Mouse (Mus musculus) embryonic stem cell, embryonic (primary cell): ENCODE measurements around the gene Mrps30.
"Not testable (repeated sequence)": the region's sequence is repeated elsewhere in the genome, so short reads cannot be mapped to it uniquely, and the experiment has no call there.

ENCODE experiments used
- CTCF ChIA-PET, 4 experiments: fragments of 300-600 bp in 2 of 4; fragments of 350-600 bp in 2 of 4; sonication (Branson Sonifier 250); formaldehyde crosslinking; loops; one replicate each; lab custom pipeline; 2022; ENCODE audit warnings: inconsistent platforms in 2 of 4; lab: Charles Lee
- POLR2A ChIA-PET, 4 experiments: fragments of 300-600 bp in 2 of 4; fragments of 350-600 bp in 2 of 4; sonication (Branson Sonifier 250); formaldehyde crosslinking; loops; one replicate each; lab custom pipeline; 2022; ENCODE audit warnings: antibody characterized with exemption in 4 of 4, inconsistent platforms in 1 of 4; lab: Charles Lee

Gene Mrps30

DNA sequence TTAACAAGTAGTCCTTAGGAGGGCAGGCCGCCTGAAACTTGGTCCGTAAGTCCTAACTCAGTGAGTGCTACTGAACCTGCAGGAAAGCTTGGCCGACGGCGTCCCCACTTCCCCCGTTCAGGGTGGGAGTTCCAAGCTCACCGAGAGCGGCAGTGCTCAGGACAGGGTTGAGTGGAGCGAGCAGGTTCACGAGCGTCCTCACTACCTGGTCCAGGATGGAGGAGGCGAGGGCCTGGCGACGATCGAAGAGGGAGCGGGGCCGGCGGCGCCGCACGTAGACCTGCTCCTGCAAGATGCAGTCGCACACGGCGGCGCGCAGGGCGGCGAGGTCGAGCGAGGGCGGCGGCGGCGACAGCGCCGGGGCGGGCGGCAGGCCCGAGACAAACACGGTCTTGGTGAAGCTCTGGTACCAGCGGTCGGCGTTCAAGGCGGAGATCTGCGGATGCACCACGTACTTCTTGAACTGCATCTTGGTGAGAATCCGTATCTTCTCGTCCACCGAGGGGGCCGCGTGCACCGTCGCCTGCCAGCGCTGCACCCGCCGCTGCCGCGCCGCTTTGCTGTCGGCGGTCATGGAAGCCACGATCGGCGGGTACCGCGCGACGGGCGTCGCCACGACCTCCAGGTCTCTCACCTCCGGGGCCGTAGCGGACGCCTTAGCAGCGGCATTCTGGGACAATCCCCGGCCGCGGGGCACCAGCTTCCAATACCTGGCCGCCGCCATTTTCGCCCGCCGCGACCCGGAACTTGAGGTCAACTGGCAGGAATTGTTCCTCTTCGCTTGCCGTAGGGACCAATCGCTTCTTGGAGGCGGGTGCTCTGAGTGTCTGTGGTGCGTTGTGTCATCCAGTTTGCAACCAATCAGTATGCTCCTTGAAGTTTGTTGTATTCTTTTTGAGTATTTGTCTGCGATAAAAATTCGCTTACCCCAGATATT lies at the start of gene Mrps30, which contains the start of gene B430218F22Rik:
TSS of gene Mrps30 (minus strand) at position 742 of the 937 bp plus-strand sequence.
TSS of gene B430218F22Rik (plus strand) at position 120 of the 937 bp plus-strand sequence.
- CTCF ChIA-PET, result no interaction called here
- POLR2A ChIA-PET, result interaction anchor here in 2 of 4 experiments (0.7 to 1.8 kb wide), 8 partner anchors 11 to 1020 kb away, joined by 3 to 12 read pairs (median 3); no protein-coding TSS in a partner anchor

DNA sequence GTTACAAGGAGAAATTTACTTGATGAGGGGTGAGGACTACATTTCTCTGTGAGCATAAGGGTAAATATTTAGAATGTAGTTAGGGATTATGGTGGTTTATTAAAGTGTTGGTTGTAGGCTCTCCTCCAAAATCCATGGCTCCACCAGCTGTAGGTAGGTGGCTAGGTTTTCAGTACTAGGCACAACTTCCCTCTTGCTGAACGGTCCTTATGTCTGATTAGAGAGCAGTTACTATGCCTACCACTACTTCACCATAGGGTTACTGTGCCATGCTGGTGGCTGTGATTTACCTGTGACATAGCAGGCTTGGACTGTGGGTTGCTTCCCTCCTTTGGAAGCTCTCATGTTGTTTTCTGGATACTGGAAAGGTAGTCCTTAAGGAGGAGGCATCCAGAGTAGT lies 33.8 kb upstream of the Mrps30 start:
- ChIA-PET POLR2A (no interaction called here), CTCF (no interaction called here)

DNA sequence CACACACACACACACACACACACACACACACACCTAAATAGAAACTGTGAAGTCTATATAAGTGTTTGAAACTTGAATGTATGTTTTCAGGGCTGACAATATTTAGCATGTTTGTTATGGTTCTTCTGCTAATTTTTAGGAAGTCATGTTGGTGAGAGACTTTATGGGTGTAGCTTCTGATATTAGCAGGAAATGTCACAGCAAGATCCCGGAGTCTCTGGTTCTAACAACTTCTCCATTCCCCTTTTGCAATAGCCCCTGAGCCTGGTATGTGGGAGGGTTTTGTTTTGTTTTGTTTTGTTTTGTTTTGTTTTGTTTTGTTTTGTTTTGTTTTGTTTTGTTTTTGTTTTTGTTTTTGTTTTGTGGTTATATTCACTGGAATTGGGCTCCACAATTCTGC lies 33.4 kb upstream of the Mrps30 start:
- ChIA-PET POLR2A (no interaction called here), CTCF (no interaction called here)

DNA sequence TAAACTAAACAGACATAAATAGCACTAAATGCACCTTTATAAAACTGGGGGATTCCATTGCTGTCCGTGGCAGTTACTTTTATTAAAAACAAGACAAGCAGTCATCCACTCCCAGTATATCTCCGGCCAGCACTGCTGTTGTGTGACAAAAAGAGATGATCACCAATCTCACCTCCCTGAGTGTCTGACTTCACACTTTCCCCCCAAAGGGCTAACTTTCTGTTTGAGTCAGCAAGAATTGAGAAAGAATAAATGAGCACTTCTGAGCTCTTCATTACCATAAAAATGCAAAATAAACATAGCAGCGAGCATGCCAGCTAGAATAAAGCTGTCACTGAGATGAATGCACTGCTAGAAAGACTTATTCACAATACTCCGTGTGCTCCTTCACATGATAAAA lies 31.1 kb upstream of the Mrps30 start:
- CTCF ChIA-PET, result no interaction called here
- POLR2A ChIA-PET, result no interaction called here

DNA sequence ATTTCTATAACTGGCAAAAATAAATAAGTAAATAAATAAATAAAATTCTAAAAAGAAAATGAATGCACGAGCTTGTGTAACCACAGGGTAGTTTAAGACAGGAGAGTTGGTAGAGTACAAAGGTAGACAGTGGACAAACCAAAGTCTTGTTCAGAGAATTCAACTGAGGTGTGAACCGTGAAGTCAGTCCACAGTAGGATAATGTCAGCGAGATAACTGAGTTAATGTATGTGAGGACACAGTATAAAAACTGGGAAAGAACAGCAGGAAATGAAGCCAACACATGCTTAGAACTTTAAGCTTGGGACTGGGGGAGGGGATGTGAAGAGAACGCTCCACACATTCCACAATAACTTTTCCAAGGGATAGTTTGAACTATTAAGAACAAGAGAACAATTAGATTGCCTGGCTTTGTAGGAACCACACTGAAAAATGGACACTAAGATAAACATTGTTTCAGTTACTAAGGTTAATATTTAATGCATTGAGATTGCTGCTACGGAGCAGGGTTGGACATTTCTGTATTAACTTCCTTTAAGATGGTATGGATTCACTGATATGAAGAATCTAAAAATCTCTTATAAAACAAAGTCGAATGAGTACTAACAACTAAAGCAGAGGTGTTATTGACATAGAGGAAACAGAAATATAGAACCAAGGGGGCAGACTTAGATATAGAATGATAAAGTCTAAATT lies 24.4 kb upstream of the Mrps30 start:
- ChIA-PET CTCF (interaction anchor here in 1 of 4 experiments (0.6 kb wide), 1 partner anchor 735 kb away, joined by 3 read pairs; no protein-coding TSS in a partner anchor), POLR2A (no interaction called here)

DNA sequence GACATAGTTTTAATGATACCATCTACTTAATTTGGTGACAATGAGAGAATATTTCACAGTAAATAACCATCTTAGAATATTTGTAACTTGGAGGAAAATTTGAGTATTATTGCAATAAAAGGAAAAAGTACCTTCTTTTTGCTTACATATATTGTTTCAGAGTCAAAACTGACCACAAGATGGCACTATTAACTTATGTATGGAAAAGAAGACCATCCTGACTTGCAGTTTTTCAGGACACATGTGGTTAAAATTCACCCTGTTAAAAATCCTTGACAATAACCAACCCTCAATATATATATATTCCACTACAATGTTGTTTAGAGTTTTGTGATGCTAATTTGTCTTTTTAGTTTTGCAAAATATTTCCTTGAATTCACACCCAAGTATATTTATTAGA lies 16.5 kb upstream of the Mrps30 start:
- CTCF ChIA-PET, result interaction anchor here in 1 of 4 experiments (1.2 kb wide), 1 partner anchor 938 kb away, joined by 5 read pairs; no protein-coding TSS in a partner anchor
- POLR2A ChIA-PET, result interaction anchor here in 1 of 4 experiments (1.4 kb wide), 1 partner anchor 17 kb away, joined by 3 read pairs; the partner anchor contains the start of genes B430218F22Rik and Mrps30

DNA sequence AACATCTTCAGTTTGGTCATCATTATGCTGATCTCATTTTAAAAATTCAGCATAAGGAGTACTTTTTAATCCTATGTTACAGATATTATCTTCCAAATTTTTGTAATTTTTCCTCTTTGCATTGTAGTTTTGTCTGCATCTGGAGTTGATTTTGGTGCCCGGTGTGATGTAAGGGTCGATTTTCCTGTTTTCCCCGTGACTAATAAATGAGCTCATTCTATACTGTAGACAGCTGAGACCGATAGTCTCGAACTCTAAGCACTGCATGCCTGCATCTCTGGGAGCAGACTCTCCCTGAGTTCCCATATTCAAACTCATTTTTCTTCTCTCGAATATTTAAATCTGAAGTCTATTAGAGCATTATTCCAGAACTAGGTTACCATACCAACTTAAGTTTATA lies 13.3 kb upstream of the Mrps30 start:
- ChIA-PET POLR2A (no interaction called here), CTCF (no interaction called here)

DNA sequence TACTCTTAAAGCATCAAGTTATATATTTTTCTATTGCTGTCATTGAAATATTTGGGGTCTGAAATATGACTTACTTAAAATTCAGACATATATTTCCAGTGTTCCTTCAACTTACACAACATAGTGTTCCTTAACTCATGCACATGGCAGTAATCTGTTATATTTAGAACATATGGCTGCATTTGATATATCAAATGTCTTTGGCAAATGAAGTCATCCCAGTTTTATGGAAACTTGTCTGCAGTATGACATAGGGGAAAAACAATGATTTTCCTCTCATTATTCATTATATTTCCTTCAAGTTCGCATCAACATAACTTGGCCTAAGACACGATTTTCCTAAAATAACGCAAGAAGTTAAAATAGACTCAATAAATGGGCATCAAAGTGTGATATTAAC lies 8.8 kb upstream of the Mrps30 start:
- ChIA-PET POLR2A (no interaction called here), CTCF (no interaction called here)

DNA sequence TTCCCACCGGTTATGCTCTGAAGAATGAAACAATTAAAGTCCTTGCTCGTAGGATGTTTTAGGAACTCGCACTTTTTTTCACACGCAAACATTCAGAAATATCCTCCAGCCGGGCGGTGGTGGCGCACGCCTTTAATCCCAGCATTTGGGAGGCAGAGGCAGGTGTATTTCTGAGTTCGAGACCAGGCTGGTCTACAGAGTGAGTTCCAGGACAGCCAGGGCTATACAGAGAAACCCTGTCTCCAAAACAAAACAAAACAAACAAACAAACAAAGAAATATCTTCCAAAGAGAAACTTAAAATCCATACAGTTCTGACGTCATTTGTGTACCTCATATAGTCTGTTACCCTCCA lies 373 bp upstream of the Mrps30 start:
- CTCF ChIA-PET, result not testable (repeated sequence)
- POLR2A ChIA-PET, result interaction anchor here in 2 of 4 experiments (1.0 to 1.8 kb wide), 5 partner anchors 10 to 27 kb away, joined by 3 to 12 read pairs (median 3); no protein-coding TSS in a partner anchor

DNA sequence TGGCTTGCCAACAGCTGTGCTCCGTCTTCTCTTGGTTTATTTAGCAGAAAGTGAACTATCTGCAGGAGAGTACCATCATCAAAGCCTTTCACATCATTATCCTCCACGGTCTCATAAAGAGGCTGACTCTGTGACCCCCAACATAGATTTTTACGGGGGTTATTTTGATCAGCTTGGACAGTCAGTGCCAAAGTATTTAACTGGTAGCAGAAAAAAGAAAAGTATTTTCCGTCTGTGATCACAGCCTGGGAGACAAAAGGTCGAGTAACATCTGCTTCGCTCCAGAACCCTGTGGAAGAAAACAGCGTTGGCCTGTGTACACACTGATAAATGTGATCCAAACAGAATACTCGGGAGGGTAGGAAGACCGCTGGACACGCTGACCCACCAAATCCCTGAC lies 6.7 kb downstream of the Mrps30 start:
- ChIA-PET POLR2A (interaction anchor here in 2 of 4 experiments (0.6 kb wide), 3 partner anchors 215 to 1015 kb away, joined by 3 to 5 read pairs (median 5); no protein-coding TSS in a partner anchor), CTCF (no interaction called here)

DNA sequence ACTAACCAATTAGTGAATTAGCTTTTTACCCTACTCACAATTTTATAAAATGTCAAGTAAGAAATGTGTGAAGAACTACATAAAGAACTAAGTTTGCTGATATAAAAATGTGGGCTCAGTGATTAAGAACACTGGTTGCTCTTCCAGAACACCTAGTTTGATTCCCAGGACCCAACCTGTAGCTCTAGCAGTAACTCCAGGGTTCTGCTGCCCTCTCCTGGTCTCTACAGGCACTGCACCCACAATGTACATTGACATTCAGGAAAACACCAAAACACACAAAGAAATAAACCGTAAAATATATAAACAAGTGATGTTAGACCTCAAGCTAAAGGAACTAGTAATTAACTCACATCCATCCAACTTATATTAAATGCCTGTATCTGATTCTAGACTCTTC lies 7.9 kb downstream of the Mrps30 start:
- CTCF ChIA-PET, result interaction anchor here in 3 of 4 experiments (0.5 to 0.9 kb wide), 5 partner anchors 15 to 876 kb away, joined by 3 to 7 read pairs (median 3); no protein-coding TSS in a partner anchor
- POLR2A ChIA-PET, result interaction anchor here in 1 of 4 experiments (0.7 to 0.9 kb wide), 2 partner anchors 857 to 1163 kb away, joined by 3 to 6 read pairs; no protein-coding TSS in a partner anchor

DNA sequence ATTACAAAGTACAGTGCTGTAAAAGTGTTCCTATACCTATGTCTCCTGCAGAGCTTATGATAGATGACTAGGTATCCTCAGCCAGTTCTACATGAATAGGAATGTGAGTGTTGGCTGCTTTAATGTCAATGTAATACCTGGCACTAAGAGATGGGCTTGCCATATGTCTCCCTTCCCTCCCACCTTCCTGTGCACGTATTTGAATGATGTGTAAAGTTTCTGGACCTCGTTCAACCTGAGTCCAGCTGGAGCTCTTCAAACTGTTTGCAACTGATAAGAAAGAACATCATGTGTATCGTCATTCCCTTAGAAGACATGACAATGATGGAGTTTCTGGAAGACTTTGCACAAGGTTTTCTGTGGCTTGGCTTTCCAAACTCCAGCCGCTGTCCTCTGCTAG lies 14.2 kb downstream of the Mrps30 start:
- CTCF ChIA-PET, result no interaction called here

DNA sequence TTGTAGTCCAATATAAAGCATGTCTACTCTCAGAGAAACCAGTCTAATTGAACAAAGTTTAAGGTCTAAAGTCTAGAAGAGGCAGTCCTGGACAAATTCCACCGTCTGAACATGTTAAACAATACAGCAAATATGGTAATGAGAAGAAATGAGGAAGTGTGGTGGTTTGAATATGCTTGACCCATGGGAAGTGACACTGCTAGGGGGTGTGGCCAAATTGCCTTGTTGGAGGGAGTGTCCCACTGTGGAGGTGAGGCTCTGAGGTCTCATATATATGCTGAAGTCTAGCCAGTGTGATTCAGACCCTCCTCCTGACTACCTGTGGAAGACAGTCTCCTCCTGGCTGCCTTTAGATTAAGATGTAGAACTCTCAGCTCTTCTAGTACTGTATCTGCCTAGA lies 21.3 kb downstream of the Mrps30 start:
- ChIA-PET POLR2A (interaction anchor here in 1 of 4 experiments (0.6 kb wide), 1 partner anchor 338 kb away, joined by 3 read pairs; no protein-coding TSS in a partner anchor), CTCF (no interaction called here)

More for the DNA sequence above, 14.2 kb downstream of the Mrps30 start:
- POLR2A ChIA-PET, result no interaction called here

DNA sequence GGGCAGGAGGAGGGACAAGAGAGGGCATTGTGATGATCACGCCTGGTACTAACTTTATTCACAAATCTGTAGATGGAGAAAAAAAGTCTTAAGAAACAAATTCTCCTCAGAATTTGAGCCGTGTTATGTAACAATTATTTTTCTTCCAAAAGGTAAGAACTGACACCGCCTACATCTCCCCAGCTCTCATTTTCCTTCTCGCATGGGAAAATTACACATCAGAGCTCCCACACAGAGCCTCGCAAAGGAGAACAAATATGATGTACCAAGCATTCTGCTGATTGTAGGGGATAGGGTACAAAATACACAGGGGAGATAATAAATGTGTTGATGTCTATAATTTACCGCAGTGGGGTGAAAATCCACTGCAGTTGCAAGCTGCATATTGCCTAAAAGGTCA lies 23.7 kb downstream of the Mrps30 start:
- POLR2A ChIA-PET, result no interaction called here
- CTCF ChIA-PET, result no interaction called here

DNA sequence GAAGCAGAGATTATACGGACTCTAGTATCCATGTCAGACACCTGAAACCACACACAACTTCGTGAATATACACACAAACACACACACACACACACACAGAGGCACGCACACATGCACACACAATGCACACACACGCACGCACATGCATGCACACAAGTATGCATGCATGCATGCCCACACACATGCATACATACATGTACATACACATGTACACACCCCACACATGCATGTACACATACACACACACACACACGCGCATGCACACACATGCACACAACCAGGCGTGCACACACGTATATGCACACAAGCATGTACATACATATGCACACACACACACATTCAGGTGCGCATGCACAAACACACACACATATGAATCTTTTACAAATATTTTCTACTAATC lies 36.2 kb downstream of the Mrps30 start:
- CTCF ChIA-PET, result no interaction called here
- POLR2A ChIA-PET, result no interaction called here

DNA sequence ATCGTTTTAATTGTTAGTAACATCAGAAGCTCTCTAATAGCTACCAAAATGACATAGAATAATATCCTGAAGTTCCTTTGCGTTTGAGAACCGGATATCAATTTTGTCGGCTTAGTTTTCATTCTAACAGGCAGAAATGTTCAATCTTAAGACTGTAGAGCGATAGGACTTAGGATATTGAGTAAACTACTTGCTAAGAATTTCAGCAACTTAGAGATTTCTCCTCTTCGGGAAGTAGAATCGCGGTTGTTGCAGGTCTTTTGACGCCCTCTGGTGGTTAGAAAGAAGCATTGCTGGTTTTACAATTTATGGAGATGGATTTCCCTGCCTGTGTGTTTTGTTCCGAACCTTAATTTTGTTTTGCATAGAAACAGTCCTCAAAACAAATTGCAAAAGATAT lies 36.8 kb downstream of the Mrps30 start:
- ChIA-PET CTCF (interaction anchor here in 2 of 4 experiments (0.6 to 1.0 kb wide), 2 partner anchors 29 to 123 kb away, joined by 3 to 4 read pairs; no protein-coding TSS in a partner anchor), POLR2A (no interaction called here)
